Mouse (Mus musculus) heart, postnatal 0 days (tissue): ENCODE measurements around the gene Ttn.

ENCODE experiments used
- CTCF ChIP-seq: IDR thresholded peaks from 2 replicates; pipeline ENCODE4 v1.5.1; 2016; ENCODE audit warnings: antibody characterized with exemption, control low read depth, low read depth
- EP300 ChIP-seq: IDR thresholded peaks from 2 replicates; pipeline ENCODE4 v1.6.1; 2016; ENCODE audit warnings: antibody characterized with exemption, low read depth

DNA sequence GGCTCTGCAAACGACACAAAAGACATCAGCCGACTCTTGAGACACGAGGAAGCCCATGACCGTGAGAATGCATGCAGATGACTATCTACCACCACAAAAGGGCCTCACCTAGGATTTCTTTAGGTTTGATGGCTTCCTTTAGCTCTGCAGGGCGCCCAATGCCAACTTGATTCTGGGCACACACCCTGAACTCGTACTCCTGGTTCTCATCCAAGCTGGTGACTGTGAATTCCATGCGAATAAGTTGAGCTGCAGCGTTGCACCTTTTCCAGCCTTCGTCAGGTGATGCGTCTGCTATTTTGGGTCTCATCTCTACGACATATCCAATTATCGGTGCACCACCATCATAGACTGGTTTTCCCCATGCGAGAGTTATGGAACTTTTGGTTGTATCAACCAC lies 217.8 kb downstream of the Ttn start:
- no peak for TF ChIP-seq CTCF
- no peak for TF ChIP-seq EP300
